Mouse (Mus musculus): ENCODE data around the gene H2-DMb2.

Gene H2-DMb2

DNA sequence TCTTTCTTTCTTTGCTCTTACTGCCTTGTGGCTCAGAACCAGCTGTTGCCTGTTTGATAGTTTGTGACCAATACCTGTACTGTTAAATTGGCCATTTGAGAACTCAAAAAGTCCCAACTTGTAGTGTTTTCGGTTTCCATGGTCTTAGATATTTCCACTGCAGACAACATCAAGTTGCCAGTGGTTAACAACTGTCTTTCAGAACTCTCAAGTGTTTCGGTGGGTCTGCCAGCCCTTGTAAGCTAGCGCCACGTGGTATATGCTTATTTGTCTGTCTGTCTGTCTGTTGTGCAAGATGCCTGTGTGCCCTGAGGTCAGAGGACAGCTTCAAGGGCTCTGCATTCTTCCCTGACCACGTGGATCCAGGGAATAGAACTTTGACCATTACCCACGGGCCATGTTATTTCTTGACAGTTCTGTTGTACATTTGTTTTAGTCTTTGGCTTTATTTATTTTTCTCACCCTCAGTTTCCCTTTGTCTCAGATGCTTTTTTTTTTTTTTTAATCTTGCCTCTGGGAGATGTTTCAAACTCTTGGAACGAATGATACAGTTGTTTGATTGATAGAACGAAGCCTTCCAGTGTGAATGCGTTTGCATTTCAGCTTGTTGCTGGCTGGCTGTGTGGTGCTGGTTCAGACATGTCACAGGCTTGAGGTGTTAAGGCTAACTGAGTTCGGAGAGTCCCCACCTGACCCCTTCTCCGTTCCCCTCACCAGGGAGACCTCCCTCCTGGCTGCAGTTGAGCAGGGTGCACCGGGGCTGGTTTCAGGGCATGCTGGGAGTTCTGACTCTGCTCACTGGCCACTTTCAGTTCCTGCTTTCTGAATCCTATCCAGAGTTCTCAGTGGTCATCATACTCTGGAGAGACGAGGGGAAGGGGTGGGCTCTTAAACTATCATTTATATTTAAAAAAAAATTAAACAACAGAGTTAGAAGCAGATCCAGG lies 37.1 kb downstream of the H2-DMb2 start:
- ATAC-seq (ENCODE audit: low TSS enrichment), result no peak

DNA sequence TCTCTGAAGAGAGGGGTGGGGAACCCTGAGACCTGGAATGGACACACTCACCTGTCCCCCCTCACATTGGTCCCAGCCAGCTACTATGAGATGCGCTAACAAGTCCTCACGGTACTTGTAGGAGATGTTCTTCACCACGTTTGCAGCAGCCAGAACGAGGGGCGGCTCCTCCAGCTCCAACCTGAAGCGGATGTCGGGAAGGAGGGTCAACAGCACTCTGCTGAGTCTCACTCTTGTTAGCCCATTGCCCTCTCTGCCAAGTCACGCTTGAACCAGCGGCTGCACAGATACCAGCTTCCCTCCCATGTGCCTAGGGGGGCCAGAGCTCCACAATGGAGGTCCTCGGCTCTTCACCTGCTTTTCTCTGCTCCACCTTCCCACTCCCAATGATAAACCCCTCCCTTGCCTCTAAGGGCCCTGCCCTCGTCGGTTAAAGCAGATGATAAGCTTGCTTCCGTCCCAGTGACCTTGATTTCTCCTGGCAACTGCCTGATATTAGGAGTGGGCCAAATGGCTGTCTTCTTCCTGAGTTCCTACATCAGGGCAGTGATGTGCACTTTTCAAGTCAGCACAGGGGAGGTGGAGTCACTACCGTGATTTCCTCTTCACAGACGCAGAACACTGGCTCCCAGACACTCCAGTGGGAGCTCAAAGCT lies 40.6 kb downstream of the H2-DMb2 start:
- ATAC-seq (ENCODE audit: low TSS enrichment), result no peak

DNA sequence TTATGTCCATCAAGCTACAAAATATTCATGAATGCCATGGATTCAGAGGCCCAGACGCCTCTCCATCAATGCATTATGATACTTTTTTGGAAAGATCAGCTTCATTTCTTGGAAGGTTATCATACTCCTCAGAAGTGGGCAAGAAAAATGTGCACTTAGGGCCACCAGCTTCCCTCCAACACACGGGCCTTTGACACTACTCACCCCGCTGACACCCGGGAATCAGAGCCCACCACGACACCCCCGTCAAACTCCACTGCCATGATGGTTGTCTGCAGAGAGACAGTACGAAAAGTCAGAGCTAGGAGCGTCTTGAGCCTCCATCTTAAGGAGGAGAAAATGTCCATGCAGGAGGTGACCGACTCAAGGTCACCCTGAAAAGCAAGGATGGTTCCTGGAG lies 42.4 kb downstream of the H2-DMb2 start:
- ATAC-seq (ENCODE audit: low TSS enrichment), result no peak

GRCm38 (mm10) chr17:34186885-34187260 lies 43.8 kb downstream of the H2-DMb2 start:
- peak; percentile 18; the same call in 1 of the 2 replicates for ATAC-seq (ENCODE audit: low TSS enrichment)

DNA sequence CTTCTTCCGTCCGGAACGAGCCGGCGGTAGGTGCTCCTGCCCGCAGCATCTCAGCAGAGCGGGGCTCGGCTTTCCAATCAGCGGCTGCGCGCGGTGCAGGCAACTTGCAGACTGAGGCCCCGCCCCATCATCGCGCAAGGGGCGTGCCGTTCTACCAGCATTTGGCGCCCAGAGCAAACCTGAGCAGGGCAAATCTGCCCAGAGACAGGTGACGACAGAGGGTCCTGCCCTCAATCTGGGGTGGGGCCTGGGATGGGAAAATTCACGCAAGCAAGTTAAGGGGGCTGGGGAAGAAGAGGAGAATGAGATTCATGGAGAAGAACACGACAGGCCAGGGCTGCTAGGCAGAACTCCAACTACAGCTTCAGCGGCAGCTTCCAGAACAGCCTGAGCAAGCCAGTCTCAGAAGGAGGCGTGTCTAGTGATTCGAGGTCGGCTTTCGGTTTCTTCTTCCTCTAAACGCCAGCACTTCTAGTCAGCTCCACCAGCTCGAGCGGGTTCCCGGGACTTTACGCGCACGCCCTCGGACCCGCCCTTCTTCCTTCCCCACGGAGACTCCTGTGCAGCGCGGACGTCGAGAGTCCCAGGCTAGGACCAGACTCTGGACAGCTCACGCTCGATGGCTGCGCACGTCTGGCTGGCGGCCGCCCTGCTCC lies 44.3 kb downstream of the H2-DMb2 start, which contains the start of the genes Tap1 and Psmb9:
Gene Tap1 (plus strand): TSS at position 293 of the 656 bp plus-strand sequence.
Gene Psmb9 (minus strand): TSS at position 504 of the 656 bp plus-strand sequence.
- ATAC-seq (ENCODE audit: low TSS enrichment), result peak; percentile 93

DNA sequence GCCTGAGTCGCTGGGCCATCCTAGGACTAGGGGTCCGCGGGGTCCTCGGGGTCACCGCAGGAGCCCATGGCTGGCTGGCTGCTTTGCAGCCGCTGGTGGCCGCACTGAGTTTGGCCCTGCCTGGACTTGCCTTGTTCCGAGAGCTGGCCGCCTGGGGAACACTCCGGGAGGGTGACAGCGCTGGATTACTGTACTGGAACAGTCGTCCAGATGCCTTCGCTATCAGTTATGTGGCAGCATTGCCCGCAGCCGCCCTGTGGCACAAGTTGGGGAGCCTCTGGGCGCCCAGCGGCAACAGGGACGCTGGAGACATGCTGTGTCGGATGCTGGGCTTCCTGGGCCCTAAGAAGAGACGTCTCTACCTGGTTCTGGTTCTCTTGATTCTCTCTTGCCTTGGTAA lies 44.9 kb downstream of the H2-DMb2 start:
- no peak; the same call in 1 of the 2 replicates for ATAC-seq (ENCODE audit: low TSS enrichment)

DNA sequence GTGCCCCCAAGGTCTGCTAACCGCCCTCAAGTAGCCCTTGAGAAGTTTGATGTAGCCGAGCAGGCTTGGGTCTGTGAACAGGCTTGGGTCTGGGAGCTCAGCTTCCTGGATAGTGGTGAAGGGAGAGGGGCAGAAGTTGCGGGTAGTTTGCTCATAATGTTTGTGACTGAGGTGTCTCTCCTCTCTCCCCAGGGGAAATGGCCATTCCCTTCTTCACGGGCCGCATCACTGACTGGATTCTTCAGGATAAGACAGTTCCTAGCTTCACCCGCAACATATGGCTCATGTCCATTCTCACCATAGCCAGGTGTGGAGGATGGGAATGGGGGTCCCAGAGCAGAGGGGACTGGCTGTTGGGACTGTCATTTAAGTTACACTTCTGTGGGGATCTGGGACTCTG lies 45.9 kb downstream of the H2-DMb2 start:
- no peak for ATAC-seq (ENCODE audit: low TSS enrichment)

- no peak for ATAC-seq (ENCODE audit: low TSS enrichment)
These were observed 49.7 kb downstream of the H2-DMb2 start for GRCm38 (mm10) chr17:34192852-34193251.

GRCm38 (mm10) chr17:34193468-34193867 lies 50.4 kb downstream of the H2-DMb2 start:
- no peak for ATAC-seq (ENCODE audit: low TSS enrichment)

DNA sequence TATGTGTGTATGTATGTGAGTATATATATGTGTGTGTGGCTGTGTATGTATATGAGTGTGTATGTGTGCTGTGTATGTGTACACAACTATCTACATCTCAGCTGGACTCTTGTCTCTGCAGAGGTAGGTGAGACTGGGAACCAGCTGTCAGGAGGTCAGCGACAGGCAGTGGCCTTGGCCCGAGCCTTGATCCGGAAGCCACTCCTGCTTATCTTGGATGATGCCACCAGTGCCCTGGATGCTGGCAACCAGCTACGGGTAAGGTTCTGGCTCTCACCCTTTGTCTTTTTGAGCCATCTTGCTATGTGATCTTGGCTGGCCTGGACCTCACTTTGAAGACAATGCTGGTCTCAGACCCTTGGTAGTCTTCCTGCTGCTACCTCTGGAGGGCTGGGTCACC lies 51.6 kb downstream of the H2-DMb2 start:
- ATAC-seq (ENCODE audit: low TSS enrichment), result no peak

DNA sequence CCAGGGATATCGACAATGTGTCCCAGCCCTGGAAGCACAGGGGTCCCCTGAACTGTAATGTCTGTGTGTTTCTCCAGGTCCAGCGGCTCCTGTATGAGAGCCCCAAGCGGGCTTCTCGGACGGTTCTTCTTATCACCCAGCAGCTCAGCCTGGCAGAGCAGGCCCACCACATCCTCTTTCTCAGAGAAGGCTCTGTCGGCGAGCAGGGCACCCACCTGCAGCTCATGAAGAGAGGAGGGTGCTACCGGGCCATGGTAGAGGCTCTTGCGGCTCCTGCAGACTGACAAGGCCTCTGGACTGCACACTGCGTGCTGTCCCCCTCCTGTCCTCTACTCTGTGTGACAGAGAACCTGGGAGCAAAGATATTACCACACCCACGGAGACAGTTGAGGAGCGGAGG lies 53.4 kb downstream of the H2-DMb2 start:
- ATAC-seq (ENCODE audit: low TSS enrichment), result no peak

GRCm38 (mm10) chr17:34196941-34197894 lies 54.1 kb downstream of the H2-DMb2 start, which contains the start of gene Psmb8:
Gene Psmb8, plus strand, starts transcription at chr17:34197721.
- ATAC-seq (ENCODE audit: low TSS enrichment), result peak; percentile 95

DNA sequence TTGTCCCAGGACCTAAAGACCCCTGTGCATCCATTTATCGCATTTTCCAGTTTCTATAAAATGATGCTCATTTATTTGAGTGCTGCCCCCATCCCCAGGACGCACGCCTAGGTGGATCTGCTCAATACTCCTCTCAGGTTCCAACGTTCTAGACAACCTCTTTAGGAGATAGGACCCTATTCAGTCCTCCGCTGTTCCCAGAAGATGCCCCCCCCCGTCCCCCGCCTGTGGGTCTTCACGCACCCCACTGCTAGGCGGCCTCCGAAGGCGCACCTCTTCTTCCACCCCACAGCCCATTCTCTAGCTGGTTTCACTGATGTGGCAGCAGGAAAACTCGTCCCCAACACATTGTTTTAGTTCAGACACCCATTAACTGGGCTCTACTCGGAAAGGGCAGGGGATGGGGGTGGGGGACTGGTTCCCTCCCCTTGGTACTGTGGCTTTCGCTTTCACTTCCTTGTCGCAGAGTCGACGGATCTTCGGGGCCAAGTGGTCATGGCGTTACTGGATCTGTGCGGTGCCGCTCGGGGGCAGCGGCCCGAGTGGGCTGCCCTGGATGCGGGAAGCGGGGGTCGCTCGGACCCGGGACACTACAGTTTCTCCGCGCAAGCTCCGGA lies 54.9 kb downstream of the H2-DMb2 start:
- ATAC-seq (ENCODE audit: low TSS enrichment), result no peak

- ATAC-seq (ENCODE audit: low TSS enrichment), result no peak
These were observed 55.4 kb downstream of the H2-DMb2 start for GRCm38 (mm10) chr17:34198521-34198912.

- ATAC-seq (ENCODE audit: low TSS enrichment), result no peak
These were observed 56.0 kb downstream of the H2-DMb2 start for GRCm38 (mm10) chr17:34199050-34199619.

GRCm38 (mm10) chr17:34200047-34200446 lies 56.9 kb downstream of the H2-DMb2 start:
- ATAC-seq (ENCODE audit: low TSS enrichment), result no peak

GRCm38 (mm10) chr17:34200772-34201505 lies 57.8 kb downstream of the H2-DMb2 start:
- ATAC-seq (ENCODE audit: low TSS enrichment), result no peak
